Mouse (Mus musculus) testis, adult 2 months (tissue): ENCODE measurements around the gene Mettl7a1.

Experiments used
- CTCF ChIP-seq: fragments of 200-500 bp; IDR thresholded peaks from 2 replicates; pipeline ENCODE4 v1.5.1; 2012; ENCODE audit warnings: low read depth, mild to moderate bottlenecking, inconsistent platforms, low read length, moderate library complexity; ENCODE audit not compliant: control insufficient read depth, insufficient read depth, insufficient replicate concordance
- POLR2A ChIP-seq: fragments of 200-500 bp; IDR thresholded peaks from 2 replicates; pipeline ENCODE4 v1.6.1; 2012; ENCODE audit warnings: low read depth, mild to moderate bottlenecking, inconsistent platforms, low read length, moderate library complexity; ENCODE audit not compliant: control insufficient read depth

- TF ChIP-seq CTCF (no peak), POLR2A (no peak)
Measured at GRCm38 (mm10) chr15:100364242-100364641, 60.3 kb downstream of the Mettl7a1 start, which contains the start of gene Higd1c.
